Mouse (Mus musculus) lung, postnatal 0 days (tissue): Measurements from ENCODE around the gene Pawr.
"Not testable (repeated sequence)": the region's sequence is repeated elsewhere in the genome, so short reads cannot be mapped to it uniquely, and the experiment has no call there.

Source experiments
- CTCF ChIP-seq: IDR thresholded peaks from 2 replicates; pipeline ENCODE4 v1.5.1; 2016; ENCODE audit warnings: antibody characterized with exemption, mild to moderate bottlenecking
- EP300 ChIP-seq: IDR thresholded peaks from 2 replicates; pipeline ENCODE4 v1.6.1; 2016; ENCODE audit warnings: antibody characterized with exemption, mild to moderate bottlenecking, control low read depth

DNA sequence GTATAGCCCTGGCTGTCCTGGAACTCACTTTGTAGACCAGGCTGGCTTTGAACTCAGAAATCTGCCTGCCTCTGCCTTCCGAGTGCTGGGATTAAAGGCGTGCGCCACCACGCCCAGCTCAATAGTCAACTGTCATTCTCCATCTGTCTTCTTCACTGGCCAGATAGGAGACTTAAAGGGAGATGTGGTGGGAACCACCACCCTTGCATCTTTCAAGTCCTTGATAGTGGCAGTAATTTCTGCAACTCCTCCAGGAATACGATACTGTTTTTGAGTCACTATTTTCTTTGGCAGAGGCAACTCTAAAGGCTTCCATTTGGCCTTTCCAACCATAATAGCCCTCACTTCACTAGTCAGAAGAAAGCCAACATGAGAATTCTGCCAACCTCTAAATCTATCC is 108.3 kb downstream of the Pawr start:
- TF ChIP-seq CTCF, EP300: not testable (repeated sequence)
